Mouse (Mus musculus) erythroblast, embryonic 14.5 days (primary cell): ENCODE data around the gene Pxt1.

Experiments used
- GATA1 ChIP-seq: IDR thresholded peaks from 2 replicates; pipeline ENCODE4 v1.6.1; 2012; ENCODE audit warnings: low read length, inconsistent platforms, mixed read lengths
- TAL1 ChIP-seq: IDR thresholded peaks from 3 replicates; pipeline ENCODE4 v1.6.1; 2012; ENCODE audit warnings: low read length, inconsistent platforms, mixed read lengths

GRCm38 (mm10) chr17:28922096-28922495, 21.5 kb downstream of the Pxt1 start:
- no peak for TF ChIP-seq GATA1
- no peak for TF ChIP-seq TAL1
